Mouse (Mus musculus) heart, embryonic 10.5 days (tissue): Measurements from ENCODE around the gene Cbfa2t2. TPM values are rescaled to one million over a fixed set of nuclear protein-coding genes. Genes with fewer than 3 reads are reported as not detected.
"Not testable (repeated sequence)": the region's sequence is repeated elsewhere in the genome, so short reads cannot be mapped to it uniquely, and the experiment has no call there.

Experiments
- DNase-seq: peaks from one replicate; pipeline ENCODE4 v3.0.0-alpha.2; 2017; ENCODE audit warnings: low spot score
- H3K27ac ChIP-seq: fragments of 300-500 bp; sonication (generic); 2 replicates; pipeline ENCODE4 v1.5.1; 2016; ENCODE audit warnings: mild to moderate bottlenecking
- H3K27me3 ChIP-seq: fragments of 300-500 bp; sonication (generic); 2 replicates; pipeline ENCODE4 v1.6.1; 2016; ENCODE audit warnings: mild to moderate bottlenecking; ENCODE audit not compliant: poor library complexity, insufficient read depth, severe bottlenecking
- H3K36me3 ChIP-seq: fragments of 300-500 bp; sonication (generic); 2 replicates; pipeline ENCODE4 v1.6.1; 2016; ENCODE audit warnings: mild to moderate bottlenecking, moderate library complexity
- H3K4me1 ChIP-seq: fragments of 300-500 bp; sonication (generic); 2 replicates; pipeline ENCODE4 v1.6.1; 2016; ENCODE audit warnings: mild to moderate bottlenecking
- H3K4me3 ChIP-seq: fragments of 300-500 bp; sonication (generic); 2 replicates; pipeline ENCODE4 v1.5.1; 2016; ENCODE audit warnings: mild to moderate bottlenecking, moderate library complexity
- H3K9me3 ChIP-seq: fragments of 300-500 bp; sonication (generic); 2 replicates; pipeline ENCODE4 v1.6.1; 2016; ENCODE audit warnings: mild to moderate bottlenecking, moderate library complexity
- WGBS: fragments of 180-500 bp; shearing (Covaris S2); methylation state at CpG from one replicate; pipeline ENCODE4 v1.1.7; 2016; 5-methylcytosine and 5-hydroxymethylcytosine counted together
- polyA plus RNA-seq: library from polyadenylated mRNA; unstranded; fragments of >200 nt; fragmentation: Nextera tagmentation; extraction: Ambion mirVana; gene quantifications from 2 replicates; pipeline ENCODE4 v1.2.1, GENCODE M21; 2016

Cbfa2t2 gene
- polyA plus RNA-seq, 1 experiment from 2014 or later, result 44.6 TPM

DNA sequence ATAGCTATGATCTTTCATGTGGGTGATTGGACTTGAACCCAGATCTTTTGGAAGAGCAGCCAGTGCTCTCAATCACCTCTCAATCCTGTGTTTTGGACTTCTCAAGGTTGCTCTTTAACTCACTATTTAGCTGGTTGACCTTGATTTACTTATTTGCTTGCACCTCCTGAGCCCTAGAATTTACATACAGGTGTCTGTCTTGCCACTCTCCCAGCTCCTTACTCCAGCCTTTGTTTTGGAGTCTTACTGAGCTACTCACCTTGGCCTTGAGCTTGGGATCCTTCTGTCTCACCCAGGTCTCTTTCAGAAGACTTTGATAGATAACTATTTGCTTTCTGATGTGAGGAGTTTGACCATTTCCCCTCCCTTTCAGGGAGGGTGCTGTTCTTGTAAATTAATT, 20.3 kb downstream of the Cbfa2t2 start:
- H3K4me3 ChIP-seq, result no peak overlapping the region
- H3K4me1 ChIP-seq, result peaks cover 38% of the 10 kb centered on the region
- DNase-seq, result no peak
- no peak overlapping the region for H3K27ac ChIP-seq
- no peaks in the 10 kb centered on the region for H3K9me3 ChIP-seq
- H3K36me3 ChIP-seq, result peaks cover 5% of the 10 kb centered on the region; the same call in 1 of the 2 replicates
- no peaks in the 10 kb centered on the region for H3K27me3 ChIP-seq

DNA sequence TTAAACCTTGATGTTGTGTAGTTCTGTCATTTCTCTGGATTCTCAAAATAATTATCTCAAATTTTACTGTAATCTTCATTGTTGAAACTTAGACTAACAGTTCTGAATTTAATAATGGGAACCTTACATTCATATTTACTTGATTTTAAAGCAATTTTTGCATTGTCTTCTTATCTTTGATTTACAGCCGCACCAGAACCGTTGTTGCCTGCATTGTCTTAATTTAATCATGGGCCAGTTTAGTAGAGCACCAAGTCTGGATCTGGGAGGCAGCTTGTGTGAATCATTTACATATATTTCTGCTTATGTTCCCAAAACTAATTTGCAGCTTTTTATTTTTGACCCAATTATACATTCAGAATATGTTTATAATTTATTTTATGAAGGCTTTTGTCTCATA, 23.0 kb downstream of the Cbfa2t2 start:
- Histone ChIP-seq H3K9me3 (no peaks in the 10 kb centered on the region), H3K36me3 (no peaks in the 10 kb centered on the region; the same call in 1 of the 2 replicates), H3K27ac (no peak overlapping the region), H3K27me3 (no peaks in the 10 kb centered on the region), H3K4me3 (no peak overlapping the region), H3K4me1 (peaks cover 46% of the 10 kb centered on the region)
- DNase-seq, result no peak
- WGBS, result 75% methylated on average over 2 of the region's 2 CpGs

DNA sequence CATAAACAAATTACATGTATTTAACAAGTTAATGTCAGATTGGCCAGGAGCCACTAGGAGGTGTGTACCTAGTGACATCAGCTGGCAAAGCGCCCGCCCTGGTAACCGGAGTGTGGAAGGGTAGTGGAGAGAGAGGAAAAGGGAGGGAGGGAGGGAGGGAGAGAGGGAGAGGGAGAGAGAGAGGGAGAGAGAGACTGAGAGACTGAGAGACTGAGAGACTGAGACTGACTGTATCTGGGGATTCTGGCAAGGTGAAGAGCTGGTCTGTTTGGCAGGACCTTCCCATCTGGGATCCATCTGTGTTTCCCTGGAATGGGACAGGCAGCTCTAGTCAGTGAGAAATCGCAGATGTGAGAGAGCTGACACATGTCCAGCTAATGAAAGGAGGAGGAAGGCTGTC, 23.6 kb downstream of the Cbfa2t2 start:
- Histone ChIP-seq H3K27ac (no peak overlapping the region), H3K4me1 (peaks cover 41% of the 10 kb centered on the region), H3K27me3 (no peaks in the 10 kb centered on the region), H3K9me3 (no peaks in the 10 kb centered on the region), H3K4me3 (no peak overlapping the region), H3K36me3 (no peaks in the 10 kb centered on the region; the same call in 1 of the 2 replicates)
- peak; percentile 86 for DNase-seq
- WGBS, result 36% methylated on average over 4 of the region's 4 CpGs

DNA sequence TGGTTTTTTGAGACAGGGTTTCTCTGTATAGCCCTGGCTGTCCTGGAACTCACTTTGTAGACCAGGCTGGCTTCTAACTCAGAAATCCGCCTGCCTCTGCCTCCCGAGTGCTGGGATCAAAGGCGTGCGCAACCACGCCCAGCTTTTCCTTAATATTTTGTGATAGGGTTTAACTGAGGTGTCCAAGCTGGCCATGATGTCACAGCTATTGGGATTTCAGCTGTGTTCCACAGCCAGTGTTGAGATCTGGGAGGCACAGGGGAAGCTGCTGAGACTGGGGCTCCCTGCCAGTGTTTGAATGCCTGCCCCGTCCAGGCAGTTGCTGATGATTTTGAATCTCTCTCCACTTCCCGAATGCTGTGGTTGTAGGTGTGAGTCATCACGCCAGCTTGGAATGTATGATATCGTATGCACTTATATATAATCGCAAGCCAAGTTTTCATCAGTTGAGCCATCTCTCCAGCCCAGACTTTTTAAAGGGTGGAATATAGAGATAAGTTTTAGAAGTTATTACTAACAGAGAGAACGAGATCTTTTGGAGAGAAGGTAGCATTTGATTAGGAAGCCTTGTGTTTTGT, 27.4 kb downstream of the Cbfa2t2 start:
- WGBS, result 77% methylated on average over 11 of the region's 11 CpGs
- no peak overlapping the region for H3K27ac ChIP-seq
- H3K4me1 ChIP-seq, result peaks cover 37% of the 10 kb centered on the region

DNA sequence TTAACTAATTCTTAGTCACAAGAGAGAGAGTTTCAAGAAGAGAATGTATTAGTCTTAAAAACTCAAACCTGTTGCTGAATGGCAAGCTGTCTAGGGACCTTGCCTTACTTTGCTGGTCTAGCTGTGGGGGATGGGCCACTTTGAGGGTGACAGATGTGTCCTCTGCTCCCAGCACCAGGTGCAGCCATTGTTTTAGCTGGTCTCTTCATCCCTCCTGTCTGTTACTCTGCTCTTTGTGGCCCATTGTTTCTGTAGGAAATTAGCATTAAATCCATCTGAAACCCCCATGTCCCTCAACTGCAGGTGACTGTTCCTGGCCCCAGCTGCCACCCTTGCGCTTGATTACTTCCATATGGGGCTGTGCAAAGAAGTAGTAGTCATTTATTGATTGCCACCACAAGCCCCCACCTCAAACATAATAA, 29.6 kb downstream of the Cbfa2t2 start:
- Histone ChIP-seq H3K4me1 (peaks cover 26% of the 10 kb centered on the region), H3K27me3 (no peaks in the 10 kb centered on the region), H3K4me3 (no peak overlapping the region), H3K36me3 (peaks cover 7% of the 10 kb centered on the region; the same call in 1 of the 2 replicates), H3K9me3 (no peaks in the 10 kb centered on the region), H3K27ac (no peak overlapping the region)
- no peak for DNase-seq
- WGBS, result 78% methylated on average over 1 of the region's 1 CpGs

More for the DNA sequence above, 27.4 kb downstream of the Cbfa2t2 start:
- Histone ChIP-seq H3K36me3 (peaks cover 7% of the 10 kb centered on the region; the same call in 1 of the 2 replicates), H3K4me3 (no peak overlapping the region), H3K9me3 (no peaks in the 10 kb centered on the region), H3K27me3 (no peaks in the 10 kb centered on the region)
- DNase-seq, result no peak

DNA sequence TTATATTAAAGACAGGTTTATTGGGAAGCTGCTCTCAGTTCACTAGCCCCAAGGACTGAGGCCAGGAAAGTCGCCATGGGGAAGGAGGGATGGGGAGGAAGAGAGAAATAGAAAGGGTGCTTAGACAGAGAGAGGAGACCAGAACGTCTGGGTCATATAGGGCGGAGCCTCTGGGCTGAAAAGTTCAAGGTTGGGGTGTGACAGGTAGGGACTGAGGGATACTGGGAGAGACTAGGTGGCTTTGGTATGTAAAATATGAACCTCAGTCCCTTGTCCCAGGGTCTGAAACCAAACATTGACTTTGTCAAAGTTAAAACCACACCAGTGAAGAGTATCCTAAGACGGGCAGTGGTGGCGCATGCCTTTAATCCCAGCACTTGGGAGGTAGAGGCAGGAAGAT, 30.9 kb downstream of the Cbfa2t2 start:
- 85% methylated on average over 5 of the region's 5 CpGs for WGBS
- Histone ChIP-seq H3K4me3 (no peak overlapping the region), H3K36me3 (peaks cover 7% of the 10 kb centered on the region; the same call in 1 of the 2 replicates), H3K9me3 (no peaks in the 10 kb centered on the region), H3K4me1 (peaks cover 24% of the 10 kb centered on the region), H3K27ac (no peak overlapping the region), H3K27me3 (no peaks in the 10 kb centered on the region)
- no peak for DNase-seq

DNA sequence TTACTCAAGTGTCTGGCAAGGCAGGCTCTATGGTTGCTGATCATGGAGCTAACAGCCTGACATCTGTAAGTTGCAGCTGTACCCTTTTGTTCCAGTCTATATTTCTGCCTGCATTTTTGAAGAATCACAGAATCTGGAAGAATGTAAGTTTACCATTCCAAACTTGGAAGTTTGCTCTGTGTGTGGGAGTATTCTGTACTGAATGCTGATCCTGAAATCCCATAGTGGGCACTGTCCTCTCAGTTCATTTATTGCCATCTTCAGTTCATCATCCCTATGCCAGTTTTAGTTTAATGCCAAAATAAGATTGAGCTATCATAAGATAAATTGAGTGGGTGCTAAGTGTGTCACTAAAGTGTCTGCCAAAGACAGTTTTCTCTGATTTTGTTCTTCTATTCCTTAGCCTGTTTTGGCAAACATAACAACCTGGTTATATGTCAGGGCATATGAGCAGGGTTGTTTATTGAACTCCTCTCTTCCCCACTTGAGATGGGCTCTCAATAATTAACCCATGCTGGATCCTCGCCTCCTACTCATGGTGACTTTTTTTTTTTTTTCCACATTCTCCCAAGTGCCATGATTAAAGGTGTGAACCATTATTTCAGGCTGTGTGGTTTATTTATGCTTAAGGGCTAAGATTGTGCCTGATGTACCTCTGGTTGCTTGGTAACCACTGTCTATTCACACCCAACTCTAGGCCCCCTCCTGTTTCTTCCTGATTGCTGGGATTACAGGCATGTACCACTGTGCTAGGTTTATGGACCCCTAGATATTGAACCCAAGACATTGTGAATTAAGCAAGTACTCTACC, 38.2 kb downstream of the Cbfa2t2 start:
- Histone ChIP-seq H3K4me1 (no peaks in the 10 kb centered on the region), H3K27me3 (no peaks in the 10 kb centered on the region), H3K9me3 (no peaks in the 10 kb centered on the region), H3K27ac (no peak overlapping the region), H3K4me3 (no peak overlapping the region), H3K36me3 (peaks cover 2% of the 10 kb centered on the region; the same call in 1 of the 2 replicates)
- no peak for DNase-seq
- WGBS, result 93% methylated on average over 1 of the region's 1 CpGs

DNA sequence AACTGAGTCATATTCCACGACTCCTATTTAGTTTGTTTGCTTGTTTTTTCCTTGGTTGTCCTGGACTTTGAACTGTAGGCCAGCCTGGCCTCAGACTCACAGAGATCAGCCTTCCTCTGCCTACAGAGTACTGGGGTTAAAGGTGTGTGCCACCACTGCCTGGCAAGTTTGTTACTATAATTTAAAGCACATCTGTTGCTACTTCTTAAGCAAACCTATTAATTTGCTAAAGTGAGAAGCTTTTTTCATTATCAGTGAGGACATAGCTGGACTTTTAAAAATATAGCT, 38.7 kb downstream of the Cbfa2t2 start:
- Histone ChIP-seq H3K27me3 (no peaks in the 10 kb centered on the region), H3K4me1 (no peaks in the 10 kb centered on the region), H3K4me3 (no peak overlapping the region), H3K27ac (no peak overlapping the region), H3K36me3 (peaks cover 2% of the 10 kb centered on the region; the same call in 1 of the 2 replicates), H3K9me3 (no peaks in the 10 kb centered on the region)
- DNase-seq, result no peak
- WGBS, result 86% methylated on average over 1 of the region's 1 CpGs

DNA sequence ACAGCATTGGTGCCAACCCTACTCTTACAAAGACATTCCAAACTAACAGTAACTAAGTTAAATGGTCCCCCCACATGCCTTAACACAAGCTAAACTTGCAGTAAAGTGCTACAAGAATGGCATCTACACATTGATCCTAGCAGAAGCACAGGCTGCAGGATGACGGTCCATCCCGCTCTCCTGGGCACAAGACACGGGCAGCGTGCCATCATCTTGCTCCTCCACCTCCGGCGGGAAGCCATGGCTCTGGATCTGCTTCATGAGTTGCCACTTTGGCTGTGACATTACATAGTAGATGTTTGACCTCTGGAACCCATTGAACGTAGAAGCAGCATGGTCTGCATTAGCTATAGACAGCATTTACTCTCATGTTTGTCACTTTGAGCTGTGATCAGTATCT, 39.6 kb downstream of the Cbfa2t2 start:
- DNase-seq, result no peak
- Histone ChIP-seq H3K27ac (no peak overlapping the region), H3K4me1 (no peaks in the 10 kb centered on the region), H3K9me3 (no peaks in the 10 kb centered on the region), H3K4me3 (no peak overlapping the region), H3K27me3 (no peaks in the 10 kb centered on the region), H3K36me3 (peaks cover 2% of the 10 kb centered on the region; the same call in 1 of the 2 replicates)
- WGBS, result 93% methylated on average over 7 of the region's 7 CpGs

DNA sequence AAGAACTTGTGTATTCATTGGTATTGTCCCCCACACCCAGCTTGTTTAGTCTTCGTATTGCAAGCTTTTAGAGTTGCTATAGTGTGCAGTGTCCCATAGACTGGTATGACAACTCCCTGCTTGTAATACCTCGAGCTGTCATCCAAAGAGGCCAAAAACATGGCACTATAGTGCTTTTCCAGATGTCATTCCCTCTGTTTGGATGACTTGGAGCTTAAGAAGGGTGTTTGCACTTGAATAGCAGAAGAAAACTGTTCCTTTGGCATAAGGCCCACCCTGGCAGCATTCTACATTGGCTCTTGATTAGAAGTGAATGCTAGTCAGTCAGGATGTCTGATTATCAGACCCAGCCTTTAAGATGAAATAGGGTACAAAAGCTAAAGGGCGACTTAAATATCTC, 40.7 kb downstream of the Cbfa2t2 start:
- no peaks in the 10 kb centered on the region for H3K9me3 ChIP-seq
- no peak overlapping the region for H3K4me3 ChIP-seq
- peaks cover 2% of the 10 kb centered on the region; the same call in 1 of the 2 replicates for H3K36me3 ChIP-seq
- 82% methylated on average over 3 of the region's 3 CpGs for WGBS
- H3K27ac ChIP-seq, result no peak overlapping the region
- DNase-seq, result no peak
- H3K4me1 ChIP-seq, result no peaks in the 10 kb centered on the region
- H3K27me3 ChIP-seq, result no peaks in the 10 kb centered on the region

DNA sequence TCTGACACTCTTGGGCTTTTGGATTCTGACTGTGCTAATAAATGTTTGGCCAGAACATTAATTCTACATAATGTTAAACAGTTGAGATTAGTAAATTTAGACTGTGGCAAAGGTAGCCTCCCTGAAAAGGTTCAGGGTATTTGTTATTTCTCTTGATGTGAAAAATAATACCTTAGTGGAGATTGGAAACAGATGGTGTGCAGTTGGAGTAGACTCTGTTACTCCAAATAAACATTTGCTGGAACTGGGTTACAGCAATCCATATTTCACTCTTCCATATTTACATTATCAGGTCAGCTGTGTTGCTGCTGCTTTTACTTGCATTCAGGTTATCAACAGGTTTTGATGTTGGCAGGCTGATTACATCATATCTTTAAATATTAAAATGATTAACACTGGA, 55.5 kb downstream of the Cbfa2t2 start:
- Histone ChIP-seq H3K9me3 (no peaks in the 10 kb centered on the region), H3K27ac (no peak overlapping the region)

DNA sequence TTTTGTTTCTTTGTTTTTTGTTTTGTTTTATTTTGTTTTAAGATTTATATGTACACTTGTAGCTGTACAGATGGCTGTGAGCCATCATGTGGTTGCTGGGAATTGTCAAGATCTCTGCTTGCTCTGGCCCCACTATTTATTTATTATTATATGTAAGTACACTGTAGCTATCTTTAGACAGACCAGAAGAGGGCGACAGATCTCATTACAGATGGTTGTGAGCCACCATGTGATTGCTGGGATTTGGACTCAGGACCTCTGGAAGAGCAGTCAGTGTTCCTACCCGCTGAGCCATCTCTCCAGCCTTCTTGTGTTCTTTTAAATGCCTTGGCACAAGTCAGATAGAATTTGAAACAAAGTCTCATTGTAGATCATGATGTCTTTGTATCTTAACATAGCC, 57.3 kb downstream of the Cbfa2t2 start:
- not testable (repeated sequence) for DNase-seq, H3K36me3 ChIP-seq, H3K9me3 ChIP-seq, H3K4me3 ChIP-seq, H3K4me1 ChIP-seq, H3K27me3 ChIP-seq, H3K27ac ChIP-seq
- 48% methylated on average over 2 of the region's 2 CpGs for WGBS

More for the DNA sequence above, 55.5 kb downstream of the Cbfa2t2 start:
- Histone ChIP-seq H3K4me3 (no peak overlapping the region), H3K36me3 (peaks cover 7% of the 10 kb centered on the region), H3K27me3 (no peaks in the 10 kb centered on the region), H3K4me1 (no peaks in the 10 kb centered on the region)
- DNase-seq, result no peak

DNA sequence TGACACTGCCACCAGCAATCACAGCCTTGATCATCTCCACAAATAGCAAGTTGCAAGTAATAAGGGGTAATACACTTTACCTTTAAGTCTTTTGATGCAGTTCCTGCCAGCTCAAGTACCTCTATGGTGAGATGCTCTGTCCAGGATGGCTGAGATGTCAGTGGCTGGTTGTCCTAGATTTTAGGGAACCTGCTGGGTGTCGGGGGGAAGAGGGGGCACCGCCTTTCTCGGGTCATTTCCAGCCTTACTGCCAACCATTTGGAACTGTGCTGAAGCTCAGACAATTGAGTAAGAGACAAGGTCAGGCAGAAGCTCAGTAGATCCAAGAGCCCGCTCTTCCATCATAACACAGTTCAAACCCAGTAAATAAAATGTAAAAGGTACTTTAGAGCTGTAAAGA, 58.7 kb downstream of the Cbfa2t2 start:
- 89% methylated on average over 4 of the region's 4 CpGs for WGBS
- DNase-seq, result no peak
- H3K4me3 ChIP-seq, result no peak overlapping the region
- peaks cover 9% of the 10 kb centered on the region for H3K4me1 ChIP-seq
- H3K9me3 ChIP-seq, result no peaks in the 10 kb centered on the region
- H3K27me3 ChIP-seq, result no peaks in the 10 kb centered on the region
- peaks cover 7% of the 10 kb centered on the region for H3K36me3 ChIP-seq
- no peak overlapping the region for H3K27ac ChIP-seq
